Comparison of ENCODE assay signal across 10 mouse cellular contexts in genomic region chr8:70395649-70396048, GRCm38 (mm10). TPM values are rescaled to one million over a fixed set of nuclear protein-coding genes. Genes with fewer than 3 reads are reported as not detected.
DNase-seq lines count a peak whose midpoint lies in the region; ATAC-seq and TF ChIP-seq lines count a peak whose summit lies in the region.
"Had no signal": no experiment of that assay in that cellular context is flagged by ENCODE, and none has a peak within 500 bp of the region (broad histone marks: within the 10 kb centered on the region; RNA-seq: fewer than 3 reads in every experiment).

No protein-coding gene starts in this region.

- no peaks in the 10 kb centered on the region for H3K27me3 ChIP-seq in heart, postnatal 0 days (ENCODE audit: control insufficient read depth, insufficient read depth, low read length)
- H3K27me3 ChIP-seq: liver, embryonic 13.5 days had no signal

- no peaks in the 10 kb centered on the region for H3K9me3 ChIP-seq in heart, postnatal 0 days (replicated peaks; ENCODE audit: control insufficient read depth, low read length)
- H3K9me3 ChIP-seq: liver, embryonic 13.5 days had no signal

- DNase-seq in kidney, postnatal 25 days, result peak; percentile 21 to 63
- DNase-seq in kidney, adult 18-20 months, result no peak
- DNase-seq in brain, adult 2 months (ENCODE audit: low read depth, low spot score), result peak; percentile 97
- DNase-seq in cerebellum, adult 8-10 months, result peak; percentile 92
- no peak for DNase-seq in heart, postnatal 0 days (ENCODE audit: low spot score)
- DNase-seq in ovary, postnatal 36 days (ENCODE audit: low spot score), result no peak
- no peak for DNase-seq in layer of hippocampus, postnatal 14 days (ENCODE audit: low spot score in 2 of 2)
- DNase-seq in spleen, postnatal 14 days (ENCODE audit: low spot score in 2 of 2), result no peak
- DNase-seq: liver, embryonic 13.5 days had no signal

- TF ChIP-seq EP300 in heart, postnatal 0 days (IDR thresholded peaks at IDR 0.05; ENCODE audit: low read depth), result no peak

- H3K4me1 ChIP-seq in heart, postnatal 0 days (ENCODE audit: control insufficient read depth, insufficient read depth), result peaks cover 4% of the 10 kb centered on the region; the same call in 1 of the 2 replicates
- H3K4me1 ChIP-seq: liver, embryonic 13.5 days had no signal

- peaks cover 12% of the 10 kb centered on the region; the same call in 1 of the 2 replicates for H3K36me3 ChIP-seq in heart, postnatal 0 days (replicated peaks; ENCODE audit: control insufficient read depth, insufficient read depth, low read length)

- H3K27ac ChIP-seq in heart, postnatal 0 days (ENCODE audit: low read depth), result no peak overlapping the region
- H3K27ac ChIP-seq: kidney, postnatal 0 days; liver, embryonic 13.5 days had no signal

- peak; percentile 72 for ATAC-seq in heart, postnatal 0 days (ENCODE audit: insufficient read depth, low read depth)

- TF ChIP-seq CTCF in heart, postnatal 0 days (IDR thresholded peaks at IDR 0.05; ENCODE audit: low read depth), result no peak

- H3K4me3 ChIP-seq in heart, postnatal 0 days (ENCODE audit: low read depth, low read length), result no peak overlapping the region
- H3K4me3 ChIP-seq: liver, embryonic 13.5 days had no signal

- H3K4me2 ChIP-seq in heart, postnatal 0 days (ENCODE audit: low read depth, low read length), result no peak overlapping the region
- H3K4me2 ChIP-seq: liver, embryonic 13.5 days had no signal

- WGBS in heart, postnatal 0 days, result 30% methylated on average over 5 of the region's 5 CpGs

- no peak overlapping the region for H3K9ac ChIP-seq in heart, postnatal 0 days (replicated peaks; ENCODE audit: low read depth, low read length)
- H3K9ac ChIP-seq: liver, embryonic 13.5 days had no signal

RNA-seq across cellular contexts. Expression of gene Comp, which starts 22.3 kb away (rescaled TPM):
- 3.2 and 9.8 TPM in 2 replicates for total RNA-seq in heart, postnatal 0 days (2014; rRNA removed; ENCODE audit: low replicate concordance)
- 4.2 and 4.4 TPM in 2 replicates for polyA plus RNA-seq in heart, postnatal 0 days (2015; fragmentation: Nextera tagmentation; extraction: Ambion mirVana)
- total RNA-seq in layer of hippocampus, postnatal 14 days (2021), result under 1 TPM; 0.21 to 0.30 TPM

RNA-seq across cellular contexts. Expression of gene Upf1, which starts 42.6 kb away (rescaled TPM):
- 16.5 and 26.3 TPM in 2 replicates for total RNA-seq in heart, postnatal 0 days (2014; rRNA removed; ENCODE audit: low replicate concordance)
- polyA plus RNA-seq in heart, postnatal 0 days (2015; fragmentation: Nextera tagmentation; extraction: Ambion mirVana), result 7.0 and 7.5 TPM in 2 replicates
- 10 to 100 TPM; 50.3 to 54.9 TPM for total RNA-seq in layer of hippocampus, postnatal 14 days (2021)

RNA-seq across cellular contexts. Expression of gene Crtc1, which starts 43.7 kb away (rescaled TPM):
- total RNA-seq in heart, postnatal 0 days (2014; rRNA removed; ENCODE audit: low replicate concordance), result 6.0 and 6.5 TPM in 2 replicates
- 6.0 and 6.9 TPM in 2 replicates for polyA plus RNA-seq in heart, postnatal 0 days (2015; fragmentation: Nextera tagmentation; extraction: Ambion mirVana)
- total RNA-seq in layer of hippocampus, postnatal 14 days (2021), result 100 to 1,000 TPM; 128 to 135 TPM

Comparison
In these comparisons a context has a peak if more than half of its experiments do, and no peak if none do; other contexts are left out.
1. DNase-seq: peak in kidney, postnatal 25 days (2 of 2), brain, adult 2 months (single experiment) and cerebellum, adult 8-10 months (single experiment); none in kidney, adult 18-20 months (single experiment), heart, postnatal 0 days (single experiment), ovary, postnatal 36 days (single experiment), layer of hippocampus, postnatal 14 days (0 of 2) and spleen, postnatal 14 days (0 of 2).
2. RNA of gene Crtc1, which starts 43.7 kb away (total RNA-seq): 128 to 135 TPM in layer of hippocampus, postnatal 14 days; 6.0 to 6.5 TPM in heart, postnatal 0 days; every median in the first group is over 10 times any median in the second.